Mouse (Mus musculus): ENCODE measurements around the gene Mettl25. TPM values are rescaled to one million over a fixed set of nuclear protein-coding genes. Genes with fewer than 3 reads are reported as not detected.

Mettl25 gene
- total RNA-seq, 2 experiments from 2014 or later: 8.5 to 9.5 TPM

GRCm38 (mm10) chr10:105760460-105760859 lies 80.7 kb downstream of the Mettl25 start:
- no peak for DNase-seq (ENCODE audit: low spot score in 2 of 2)
- intact Hi-C loops (cut with DNase I): no loop called here

DNA sequence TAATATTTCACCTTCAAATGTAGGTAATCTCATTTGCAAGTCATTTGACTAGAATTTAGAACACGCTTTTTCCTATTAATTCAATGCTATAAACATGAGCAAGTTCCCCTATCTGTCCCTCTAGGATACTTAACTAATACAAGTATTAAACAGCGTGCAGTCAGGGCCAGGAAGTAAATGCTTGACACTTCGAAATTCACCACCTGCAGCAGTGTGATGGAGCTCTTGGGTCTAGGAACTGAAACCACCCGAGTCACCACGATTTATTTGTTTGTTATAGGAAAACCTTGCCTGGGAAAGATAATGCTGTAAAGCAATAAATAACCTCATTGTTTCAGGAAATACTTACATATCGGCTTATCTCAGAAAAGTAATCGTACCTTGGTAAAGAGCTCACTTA lies 81.1 kb downstream of the Mettl25 start:
- intact Hi-C loops (cut with DNase I): no loop called here

DNA sequence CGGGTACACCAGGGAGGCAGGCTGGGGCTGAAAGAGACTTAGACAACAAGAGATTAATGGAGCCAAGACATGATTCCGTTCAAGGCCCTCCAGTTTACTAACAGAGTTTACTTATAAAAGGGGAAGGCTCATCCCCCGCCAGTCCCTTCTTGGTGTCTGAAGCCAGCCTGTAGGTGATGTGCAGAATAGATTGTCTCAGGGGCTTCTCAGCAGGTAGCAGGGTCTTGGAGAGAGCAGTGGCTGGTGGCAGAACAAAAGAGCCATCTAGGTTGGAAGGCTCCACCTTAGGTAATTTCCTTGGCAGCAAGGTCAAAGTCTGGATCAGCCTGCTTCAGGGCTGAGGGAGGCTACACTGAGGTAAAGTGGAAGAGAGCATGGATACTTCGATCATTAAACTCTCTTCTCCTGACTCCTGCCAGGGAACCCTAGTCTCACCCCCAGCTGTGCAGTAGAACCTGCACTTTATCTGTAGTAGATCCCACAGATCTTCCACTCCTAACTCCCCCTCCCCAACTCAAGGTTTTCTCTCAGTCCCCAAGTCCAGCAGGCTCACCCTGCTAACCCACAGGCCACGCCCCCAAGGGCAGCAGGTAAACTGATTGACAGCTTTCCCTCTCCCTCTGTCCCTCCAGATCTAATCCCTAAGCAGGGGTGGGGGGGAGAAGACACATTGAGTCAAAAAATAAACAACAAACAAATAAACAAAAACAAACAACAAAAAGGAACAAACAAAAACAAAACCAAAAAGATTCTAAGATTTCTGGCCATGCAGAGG lies 87.2 kb downstream of the Mettl25 start:
- no peak for DNase-seq (ENCODE audit: low spot score in 2 of 2)
- intact Hi-C loops (cut with DNase I): no loop called here

More for the DNA sequence above, 81.1 kb downstream of the Mettl25 start:
- DNase-seq (ENCODE audit: low spot score in 2 of 2): no peak

GRCm38 (mm10) chr10:105746019-105746418 lies 95.2 kb downstream of the Mettl25 start:
- intact Hi-C loops (cut with DNase I): no loop called here
- DNase-seq (ENCODE audit: low spot score in 2 of 2): no peak

- intact Hi-C loops (cut with DNase I): no loop called here
- DNase-seq (ENCODE audit: low spot score in 2 of 2): no peak
Measured at GRCm38 (mm10) chr10:105741736-105742135, 99.4 kb downstream of the Mettl25 start.

DNA sequence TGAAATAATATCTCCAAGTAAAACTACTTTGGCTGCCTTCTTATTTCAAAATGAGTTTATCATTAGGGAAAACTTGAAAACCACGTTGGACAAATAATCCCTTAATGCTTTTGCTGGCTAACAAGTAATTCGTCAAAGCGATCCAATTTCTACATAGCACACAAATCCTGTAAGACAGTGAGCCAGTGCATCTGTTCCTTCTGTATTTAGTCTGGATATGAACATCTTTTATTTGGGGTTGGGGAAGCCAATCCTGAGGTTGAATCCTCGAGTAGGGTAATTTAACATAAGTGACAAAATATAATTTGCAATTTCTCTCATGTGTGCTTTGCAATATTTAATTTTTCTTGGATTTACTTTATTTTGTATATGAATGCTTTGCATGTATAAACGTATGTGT lies 102.2 kb downstream of the Mettl25 start:
- intact Hi-C loops (cut with DNase I): no loop called here
- no peak for DNase-seq (ENCODE audit: low spot score in 2 of 2)

DNA sequence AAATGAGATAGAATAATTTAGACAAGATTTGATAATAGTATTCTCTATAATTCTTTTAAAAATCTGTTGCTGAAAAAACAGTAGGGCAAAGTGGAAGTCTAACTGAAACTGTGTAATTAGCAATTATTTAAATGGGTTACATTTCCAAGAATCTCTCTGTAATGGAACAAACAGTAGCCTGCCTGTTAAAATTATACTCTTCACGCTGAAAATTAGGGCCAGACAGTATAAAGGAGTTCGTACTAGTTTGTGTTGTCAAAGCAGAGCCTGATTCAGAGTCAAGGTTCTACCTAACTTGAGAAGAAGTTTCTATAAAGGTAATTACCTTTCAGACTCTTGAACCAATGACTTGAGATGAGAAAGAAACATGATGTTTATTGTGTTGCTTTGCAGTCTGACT lies 113.4 kb downstream of the Mettl25 start:
- DNase-seq (ENCODE audit: low spot score in 2 of 2): no peak
- intact Hi-C loops (cut with DNase I): no loop called here

DNA sequence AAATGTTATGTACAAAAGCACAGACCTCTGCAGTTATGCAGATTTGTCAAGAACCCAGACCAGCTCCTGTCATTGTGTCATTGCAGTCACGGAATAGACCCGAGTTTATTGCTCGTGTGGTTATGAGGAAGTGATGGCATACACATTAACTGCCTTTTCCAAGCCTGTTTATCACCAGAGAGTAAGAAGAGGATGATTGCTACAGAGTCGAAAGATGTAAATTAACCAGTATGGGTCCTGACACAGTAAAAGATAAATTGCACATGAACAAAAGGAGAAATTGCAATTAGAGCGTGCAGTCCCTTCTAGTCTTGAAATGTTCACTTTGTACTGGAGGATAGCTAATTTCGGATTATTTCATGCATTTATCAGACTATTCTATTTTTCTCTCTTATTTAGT lies 113.8 kb downstream of the Mettl25 start:
- DNase-seq (ENCODE audit: low spot score in 2 of 2): no peak
- intact Hi-C loops (cut with DNase I): no loop called here

- intact Hi-C loops (cut with DNase I): loop anchor here (10.0 kb wide), 2 partner anchors 140 to 1930 kb away; partner anchors contain the start of gene Tmtc2
- DNase-seq (ENCODE audit: low spot score in 2 of 2): peak; percentile 21 to 55
Measured at GRCm38 (mm10) chr10:105714844-105715243, 126.3 kb downstream of the Mettl25 start.

DNA sequence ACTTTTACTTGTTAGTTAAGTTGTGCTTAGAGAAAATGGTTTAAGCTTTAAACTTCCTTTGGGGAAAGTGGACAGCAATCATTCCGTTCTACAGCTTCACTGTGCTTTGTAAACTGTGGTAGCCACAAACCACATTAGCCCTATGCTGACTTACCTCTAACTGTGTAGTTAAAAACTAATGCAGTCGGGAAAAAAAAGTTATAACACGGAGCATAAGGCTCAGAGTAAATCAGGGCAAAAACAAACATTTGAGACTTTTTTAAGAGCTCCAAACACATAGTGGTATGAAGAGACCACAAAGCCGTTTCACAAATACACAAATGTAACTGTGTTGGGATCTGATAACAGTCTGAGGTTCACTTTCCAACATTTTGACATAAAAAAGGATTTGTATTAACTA lies 126.8 kb downstream of the Mettl25 start:
- no peak for DNase-seq (ENCODE audit: low spot score in 2 of 2)
- intact Hi-C loops (cut with DNase I): loop anchor here (10.0 kb wide), 2 partner anchors 140 to 1930 kb away; partner anchors contain the start of gene Tmtc2

DNA sequence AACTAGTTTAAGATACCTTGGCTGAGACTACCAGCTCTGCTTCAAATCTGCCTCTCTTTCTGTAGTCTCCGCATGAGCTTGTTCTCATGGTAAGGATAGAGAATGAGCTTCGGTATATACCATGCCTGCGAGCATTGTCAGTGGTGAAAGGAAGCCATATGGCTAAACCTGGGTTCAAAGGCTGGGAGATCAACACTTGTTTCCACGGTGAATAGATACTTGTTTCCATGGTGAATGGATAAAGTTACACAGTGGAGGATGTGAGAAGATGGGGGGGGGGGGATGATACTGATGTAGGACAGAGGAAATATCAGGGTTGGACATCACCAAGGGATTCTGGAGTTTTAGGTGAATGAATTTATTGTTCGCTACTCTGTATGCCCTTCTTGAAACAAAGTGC lies 128.0 kb downstream of the Mettl25 start:
- no peak for DNase-seq (ENCODE audit: low spot score in 2 of 2)
- intact Hi-C loops (cut with DNase I): loop anchor here (10.0 kb wide), 2 partner anchors 138 to 1928 kb away; partner anchors contain the start of gene Tmtc2

Other genes with a start within 250 kb of the Mettl25 start
- 10 to 100 TPM; 15.7 to 18.7 TPM for gene Ccdc59, start 313 bp downstream of the Mettl25 start, total RNA-seq (2021)

Measured in left cerebral cortex, postnatal 14 days (tissue).